Mouse (Mus musculus) mouse embryonic stem cell (cell line): Measurements from ENCODE around the gene 5730455P16Rik.

Experiments
- in situ Hi-C, 2 experiments: fragments of 300-500 bp; cut with MboI; formaldehyde crosslinking; loops; 1 replicate in 1 of 2; 3 replicates in 1 of 2; pipeline ENCODE4 v1.14.3; 2019 to 2020; ENCODE audit warnings: low sequenced_read_pairs in 2 of 2, low pct_unique_long_range_greater_than_20kb in 1 of 2, mixed read lengths in 1 of 2; ENCODE audit not compliant: unreplicated experiment in 1 of 2

Gene 5730455P16Rik

DNA sequence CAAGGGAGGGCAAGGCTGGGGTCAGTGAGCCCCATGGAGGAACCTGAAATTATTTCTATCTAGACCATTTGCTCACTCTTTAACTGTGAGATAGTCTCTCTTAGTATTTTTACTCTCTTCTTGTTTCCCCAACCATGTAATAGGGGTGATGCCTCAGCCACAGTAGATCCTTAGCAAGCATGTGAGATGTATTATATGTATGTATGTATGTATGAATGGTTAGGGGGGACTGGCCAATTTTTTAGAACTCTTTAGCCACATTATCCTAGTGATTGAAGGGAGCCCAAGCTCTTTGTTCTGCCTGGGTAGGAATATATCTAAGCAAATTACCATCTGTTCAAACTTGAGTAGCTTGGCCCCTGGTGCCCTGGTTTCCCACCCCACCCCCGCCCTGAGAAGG, 64.4 kb downstream of the 5730455P16Rik start:
- in situ Hi-C loops, result no loop called here

DNA sequence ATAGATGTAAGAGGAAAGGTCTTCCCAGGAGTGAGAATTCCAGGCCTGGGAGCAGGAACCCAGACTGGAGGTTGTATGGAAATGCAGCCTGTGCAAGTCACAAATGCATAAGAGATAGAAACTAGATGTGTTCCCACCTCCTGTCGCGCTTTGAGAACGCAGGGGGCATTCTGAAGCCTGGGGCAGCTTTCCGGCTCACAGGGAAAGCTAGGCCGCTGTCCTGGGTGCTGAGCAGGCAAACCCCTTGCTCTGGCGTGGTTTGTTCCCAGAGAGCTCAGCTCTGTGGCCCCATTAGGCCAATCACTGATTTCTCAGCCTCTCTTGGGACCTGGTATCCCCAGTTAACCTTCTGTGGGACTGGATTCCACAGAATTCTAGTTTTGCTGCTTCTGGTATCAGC, 65.3 kb downstream of the 5730455P16Rik start:
- in situ Hi-C loops, result no loop called here

DNA sequence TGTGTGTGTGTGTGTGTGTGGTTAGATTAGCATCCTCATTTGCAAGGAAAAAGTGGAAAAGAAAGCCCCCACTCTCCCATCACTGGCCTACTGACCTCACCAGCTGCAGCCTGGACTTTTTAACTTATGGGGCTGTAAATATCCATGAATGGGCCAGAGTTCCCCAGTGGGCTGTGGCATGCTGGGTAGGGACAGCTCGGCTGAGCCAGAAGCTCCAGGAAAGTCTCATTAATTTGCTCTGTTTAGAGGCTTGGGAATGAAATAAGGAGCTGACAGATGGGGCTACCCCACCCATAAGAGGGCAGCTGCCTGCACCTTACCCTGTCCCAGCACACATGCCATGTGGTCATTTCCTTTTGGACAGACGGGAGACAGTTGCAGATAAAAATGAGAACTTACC, 65.8 kb downstream of the 5730455P16Rik start:
- in situ Hi-C loops, result no loop called here

DNA sequence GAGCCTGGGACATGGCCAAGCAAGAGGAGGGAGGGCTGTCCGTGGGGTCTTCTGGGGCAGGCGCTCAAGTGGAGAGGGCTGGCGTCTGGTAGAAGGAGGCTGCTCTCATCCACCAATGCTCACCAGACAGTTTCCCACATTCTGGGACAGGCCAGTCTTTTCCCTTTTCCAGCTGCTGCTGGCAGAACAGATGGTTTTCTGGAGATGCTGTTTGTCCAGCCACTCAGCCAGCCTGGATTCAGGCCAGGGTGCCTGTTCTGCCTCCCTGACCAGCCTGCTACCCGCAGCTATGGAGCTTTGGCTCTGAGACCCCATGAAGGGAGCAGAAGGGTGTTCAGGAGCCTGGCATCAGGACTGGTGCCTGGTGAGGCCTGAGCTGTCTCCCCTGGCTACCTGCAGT, 66.6 kb downstream of the 5730455P16Rik start:
- in situ Hi-C loops, result no loop called here
